Mouse (Mus musculus): ENCODE data around the gene Enox2. TPM values are rescaled to one million over a fixed set of nuclear protein-coding genes. Genes with fewer than 3 reads are reported as not detected.

Gene Enox2
- 12.1 TPM for polyA plus RNA-seq (2014; fragmentation: Illumina TruSeq; extraction: RNeasy Lipid Tissue Mini Kit (QIAGEN cat#74804); ENCODE audit: low read depth, low replicate concordance)

DNA sequence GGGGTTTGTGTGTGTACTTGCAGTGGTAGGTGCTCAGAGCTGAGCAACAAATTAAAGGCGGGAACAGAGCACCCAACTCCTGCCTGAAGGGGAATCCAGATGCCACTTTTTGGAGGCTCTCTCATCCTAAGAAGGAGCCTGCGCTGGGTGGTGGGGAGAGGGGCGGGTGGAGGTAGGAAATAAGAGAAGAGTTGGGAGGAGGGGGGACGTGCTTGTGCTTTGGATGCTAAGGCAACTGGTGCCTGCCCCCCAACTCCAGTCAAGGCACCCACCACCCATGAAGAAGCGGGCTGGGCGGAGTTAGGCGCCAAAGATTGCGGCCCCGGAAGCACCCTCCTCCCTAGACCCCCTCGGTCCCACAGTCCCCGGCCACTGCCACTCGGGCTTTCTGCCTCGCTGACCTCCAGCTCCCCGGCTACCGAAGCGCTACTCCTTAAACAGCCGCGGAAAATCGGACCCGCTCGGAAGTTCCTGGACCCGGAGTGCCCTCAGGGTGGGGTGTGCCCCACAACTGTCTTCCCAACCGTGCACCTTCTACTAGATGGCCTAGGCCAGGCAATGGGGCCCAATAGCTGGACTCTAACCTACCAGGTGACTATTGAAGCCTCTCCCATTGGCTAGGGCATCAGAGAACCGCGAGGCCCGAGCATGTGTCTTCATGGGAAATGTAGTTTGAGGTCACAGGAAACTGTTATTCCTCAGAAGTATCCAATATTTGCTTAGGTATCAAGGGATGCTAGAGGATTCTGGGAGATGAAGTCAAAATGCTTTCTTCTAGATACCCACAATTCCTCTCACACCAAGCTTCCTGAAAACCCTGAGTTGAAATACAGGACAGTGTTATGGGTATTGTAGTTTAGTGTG, at the start of gene Enox2:
Gene Enox2 (minus strand): TSS at position 560 of the 864 bp plus-strand sequence.

Other genes with a start within 250 kb of the Enox2 start
- gene Arhgap36, start 175.7 kb upstream of the Enox2 start, polyA plus RNA-seq (2014; fragmentation: Illumina TruSeq; extraction: RNeasy Lipid Tissue Mini Kit (QIAGEN cat#74804); ENCODE audit: low read depth, low replicate concordance): 0.37 TPM